Mouse (Mus musculus) urinary bladder, postnatal 10 days (tissue): Measurements from ENCODE around the gene Atrnl1.
"Not testable (repeated sequence)": the region's sequence is repeated elsewhere in the genome, so short reads cannot be mapped to it uniquely, and the experiment has no call there.

Source experiments
- DNase-seq: peaks from one replicate; pipeline ENCODE4 v3.0.0; 2022; ENCODE audit warnings: low spot score

The Atrnl1 gene

GRCm38 (mm10) chr19:58033241-58033640 is 422.4 kb downstream of the Atrnl1 start:
- no peak for DNase-seq

GRCm38 (mm10) chr19:58036166-58036565 is 425.3 kb downstream of the Atrnl1 start:
- DNase-seq, result no peak

GRCm38 (mm10) chr19:58043120-58043519 is 432.3 kb downstream of the Atrnl1 start:
- no peak for DNase-seq

- no peak for DNase-seq
These were observed 432.7 kb downstream of the Atrnl1 start for GRCm38 (mm10) chr19:58043550-58043949.

- DNase-seq, result no peak
These were observed 434.0 kb downstream of the Atrnl1 start for GRCm38 (mm10) chr19:58044816-58045215.

- DNase-seq, result no peak
These were observed 435.8 kb downstream of the Atrnl1 start for GRCm38 (mm10) chr19:58046656-58047055.

- not testable (repeated sequence) for DNase-seq
These were observed 439.6 kb downstream of the Atrnl1 start for GRCm38 (mm10) chr19:58050410-58050809.

- no peak for DNase-seq
These were observed 440.2 kb downstream of the Atrnl1 start for GRCm38 (mm10) chr19:58050986-58051385.

- no peak for DNase-seq
These were observed 441.1 kb downstream of the Atrnl1 start for GRCm38 (mm10) chr19:58051905-58052304.

GRCm38 (mm10) chr19:58052444-58053135 is 441.8 kb downstream of the Atrnl1 start:
- no peak for DNase-seq

- no peak for DNase-seq
These were observed 448.9 kb downstream of the Atrnl1 start for GRCm38 (mm10) chr19:58059719-58060118.

- DNase-seq, result no peak
These were observed 449.5 kb downstream of the Atrnl1 start for GRCm38 (mm10) chr19:58060199-58060853.

GRCm38 (mm10) chr19:58060854-58061358 is 450.1 kb downstream of the Atrnl1 start:
- no peak for DNase-seq

- no peak for DNase-seq
These were observed 451.1 kb downstream of the Atrnl1 start for GRCm38 (mm10) chr19:58061933-58062332.

GRCm38 (mm10) chr19:58063541-58063940 is 452.7 kb downstream of the Atrnl1 start:
- no peak for DNase-seq

- no peak for DNase-seq
These were observed 453.5 kb downstream of the Atrnl1 start for GRCm38 (mm10) chr19:58064116-58065000.

GRCm38 (mm10) chr19:58065001-58065314 is 454.1 kb downstream of the Atrnl1 start:
- DNase-seq, result no peak

- DNase-seq, result no peak
These were observed 454.7 kb downstream of the Atrnl1 start for GRCm38 (mm10) chr19:58065514-58065913.

GRCm38 (mm10) chr19:58068114-58068513 is 457.3 kb downstream of the Atrnl1 start:
- no peak for DNase-seq

GRCm38 (mm10) chr19:58068958-58069357 is 458.1 kb downstream of the Atrnl1 start:
- DNase-seq, result no peak

GRCm38 (mm10) chr19:58072404-58072803 is 461.6 kb downstream of the Atrnl1 start:
- no peak for DNase-seq

- no peak for DNase-seq
These were observed 462.0 kb downstream of the Atrnl1 start for GRCm38 (mm10) chr19:58072846-58073245.

- no peak for DNase-seq
These were observed 464.4 kb downstream of the Atrnl1 start for GRCm38 (mm10) chr19:58075252-58075651.
